Mouse (Mus musculus) frontal cortex, postnatal 36 days (tissue): ENCODE measurements at regions not wholly inside any gene's neighbourhood (a gene's known extent, or its start where the extent isn't known, plus 50 kb on each side); places are given as distances from the start of the nearest gene placed in this dataset.
"Not testable (repeated sequence)": the region's sequence is repeated elsewhere in the genome, so short reads cannot be mapped to it uniquely, and the experiment has no call there.

ENCODE experiments used
- DNase-seq, 2 experiments: peaks; one replicate each; pipeline ENCODE4 v3.0.0; 2022; ENCODE audit warnings: low spot score in 2 of 2

DNA sequence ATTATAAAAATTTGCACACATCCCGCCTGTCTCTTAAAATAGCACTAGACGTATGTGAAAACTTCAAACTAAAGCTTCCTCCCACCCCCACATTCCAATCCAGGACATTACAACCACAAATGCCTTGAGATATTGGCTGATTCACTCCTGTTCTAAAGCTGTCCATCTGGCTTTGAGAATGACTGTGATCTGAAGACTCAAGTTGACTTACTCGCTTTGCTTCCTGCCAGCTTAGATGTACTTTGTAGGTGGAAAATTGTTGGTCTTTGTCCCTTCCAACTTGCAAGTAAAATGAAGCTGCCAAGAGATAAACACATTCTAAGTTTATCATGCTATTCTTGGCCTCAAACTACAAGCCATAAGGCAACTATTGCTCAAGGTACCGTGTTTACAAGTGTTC lies 779.7 kb downstream of the Cetn3 start:
- DNase-seq = peak; percentile 17 to 50

DNA sequence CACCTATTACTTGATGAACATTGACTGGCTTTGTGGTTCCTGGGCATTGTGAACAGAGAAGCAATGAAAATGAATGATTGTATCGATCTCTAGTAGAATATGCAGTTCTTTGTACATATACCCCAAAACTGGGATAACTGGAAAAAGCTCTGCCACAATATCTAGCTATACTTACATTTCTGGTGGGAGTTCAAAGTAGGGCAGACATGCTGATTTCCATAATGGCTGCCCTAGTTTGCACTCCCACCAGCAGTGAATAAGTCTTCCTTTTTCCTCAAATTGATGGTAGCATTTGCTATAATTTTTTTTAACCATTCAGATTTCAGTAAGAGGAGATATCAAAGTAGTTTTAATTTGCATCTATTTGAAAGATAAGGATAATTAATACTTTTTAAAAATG lies 788.0 kb downstream of the Cetn3 start:
- no peak for DNase-seq

DNA sequence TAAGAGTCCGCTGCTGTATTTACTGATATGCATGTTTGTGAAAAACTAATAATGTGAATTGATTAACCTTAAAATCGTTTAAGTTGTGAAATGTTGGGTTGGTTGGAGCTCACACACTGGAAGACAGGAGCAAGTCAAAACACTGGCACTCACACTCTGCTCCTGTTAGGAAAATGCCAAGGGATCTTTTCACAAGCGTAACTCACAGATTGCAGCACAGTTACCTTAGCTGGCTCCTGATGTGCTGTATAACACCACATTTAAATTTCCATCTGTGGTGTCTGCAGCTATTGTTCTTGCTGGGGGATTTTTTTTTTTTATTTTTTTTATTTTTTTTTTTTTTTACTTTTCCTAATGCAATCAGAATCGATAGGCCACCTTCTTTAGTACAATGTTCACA lies 795.1 kb downstream of the Cetn3 start:
- no peak for DNase-seq

DNA sequence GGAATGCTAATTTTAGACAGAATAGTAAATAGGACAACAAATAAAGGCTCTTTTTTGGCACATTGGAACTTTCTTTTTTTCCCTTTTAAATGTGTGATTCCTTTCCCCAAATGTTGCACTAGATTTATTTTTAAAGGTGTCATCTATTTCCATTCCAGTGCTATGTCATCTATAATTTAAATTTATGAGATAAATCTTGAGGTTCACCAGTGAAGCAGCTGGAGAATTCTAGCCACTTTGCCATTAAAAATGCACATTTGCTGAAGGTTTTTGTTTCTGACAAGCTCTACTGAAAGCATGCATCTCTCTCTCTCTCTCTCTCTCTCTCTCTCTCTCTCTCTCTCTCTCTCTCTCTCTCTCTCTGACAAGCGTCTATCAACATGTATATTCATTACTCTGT lies 803.5 kb downstream of the Cetn3 start:
- DNase-seq = no peak

DNA sequence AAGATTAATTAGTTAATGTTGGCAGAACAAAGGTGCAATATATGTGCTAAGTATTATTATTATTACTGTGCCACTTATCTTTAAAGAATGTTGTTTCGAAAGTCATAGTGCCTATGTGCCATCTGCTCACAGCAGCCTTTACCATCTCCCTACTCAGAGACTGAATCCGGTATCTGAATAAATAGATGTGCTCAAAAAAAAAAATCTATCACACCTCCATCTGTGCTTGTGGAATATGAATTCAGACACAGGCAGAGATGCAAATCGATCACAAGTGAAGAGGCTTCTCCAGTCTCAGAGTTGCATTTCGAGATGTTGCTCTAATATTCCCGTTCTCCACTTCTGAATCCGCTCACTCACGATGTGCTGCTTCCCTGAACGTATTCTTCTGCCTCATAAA lies 811.0 kb downstream of the Cetn3 start:
- peak; percentile 16 to 45 for DNase-seq

DNA sequence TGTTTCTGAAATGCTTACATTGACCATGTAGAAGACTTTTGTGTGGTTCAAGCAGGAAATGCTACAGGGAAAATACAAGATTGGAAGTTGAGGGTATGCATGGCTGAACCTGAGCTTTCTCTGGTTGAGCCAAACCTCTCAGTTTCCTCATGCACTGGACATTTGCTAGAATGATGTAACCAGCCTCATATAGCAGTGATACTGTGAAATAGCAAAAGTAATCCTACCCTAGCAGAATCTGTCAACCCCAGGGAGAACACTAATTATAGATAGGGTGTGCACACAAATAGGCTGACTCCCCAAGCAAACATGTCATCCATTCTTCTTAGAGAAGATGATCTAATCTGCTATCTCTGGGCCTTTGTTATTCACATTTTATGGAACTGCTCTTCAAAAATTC lies 812.7 kb downstream of the Cetn3 start:
- no peak for DNase-seq

DNA sequence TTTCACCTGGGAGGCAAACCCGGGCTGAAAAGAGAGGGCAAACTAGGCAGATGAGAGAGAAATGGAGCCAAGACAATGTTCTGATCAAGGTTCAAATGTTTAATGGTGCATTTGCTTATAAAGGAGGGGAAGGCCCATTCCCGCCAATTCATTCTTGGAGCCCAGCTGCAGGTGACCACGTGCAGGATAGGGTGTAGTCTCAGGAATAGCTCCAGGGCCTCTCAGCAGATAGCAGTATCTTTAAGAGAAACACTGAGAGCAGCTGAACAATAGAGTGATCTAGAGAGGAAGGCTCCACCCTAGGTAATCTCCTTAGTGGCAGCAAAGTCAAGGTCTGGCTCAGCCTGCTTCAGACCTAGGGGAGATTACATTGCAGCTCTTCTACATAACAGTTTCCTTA lies 823.0 kb downstream of the Cetn3 start:
- not testable (repeated sequence) for DNase-seq

DNA sequence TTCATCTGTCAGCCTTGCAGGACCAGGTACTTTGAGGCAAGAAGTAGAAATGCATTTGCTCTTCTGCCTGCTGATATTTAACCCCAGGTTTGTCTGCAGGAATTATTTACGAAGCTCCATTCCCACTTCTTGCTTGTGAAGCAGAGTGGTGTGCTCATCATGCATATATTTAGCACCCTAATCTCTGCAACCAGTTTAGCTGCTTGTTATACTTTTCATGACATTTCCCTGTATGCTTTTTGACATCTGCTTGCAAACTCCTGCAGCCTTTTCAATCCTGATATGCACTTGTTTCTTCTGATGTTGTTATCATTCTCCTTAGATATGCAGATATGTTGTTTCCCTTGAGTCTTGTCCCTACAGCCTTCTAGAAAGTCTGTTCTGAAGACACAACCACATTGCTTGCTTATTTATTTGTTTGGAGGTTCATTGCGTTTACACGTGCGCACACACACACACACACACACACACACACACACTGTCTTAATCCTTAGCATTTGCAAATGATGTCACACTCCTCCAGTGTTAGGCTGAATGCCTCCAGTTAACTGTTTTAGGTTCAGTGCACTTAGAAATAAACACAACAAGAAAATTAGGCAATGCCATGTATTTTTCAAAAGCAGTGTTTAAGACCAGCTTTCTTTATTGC lies 836.3 kb downstream of the Cetn3 start:
- peak in 1 of 2 experiments; percentile 9 for DNase-seq

DNA sequence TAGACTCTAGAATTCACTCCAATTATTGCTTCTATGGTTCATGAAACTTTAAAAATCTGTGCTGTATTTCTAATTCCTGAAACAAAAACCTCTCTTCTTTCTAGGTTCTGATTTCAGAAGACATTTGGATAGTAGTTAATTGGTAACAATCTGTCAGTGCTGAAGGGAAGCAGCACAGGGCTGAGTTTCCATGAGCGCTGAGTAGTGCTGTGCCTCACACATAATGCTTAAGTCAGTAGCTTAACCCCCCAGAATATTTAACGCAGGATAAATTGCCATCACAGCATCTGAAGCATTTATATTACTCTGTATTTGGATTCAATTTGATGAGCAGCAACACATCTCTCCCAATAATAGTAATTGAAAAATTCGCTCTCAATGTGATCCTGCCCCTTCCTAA lies 837.2 kb downstream of the Cetn3 start:
- DNase-seq = no peak

DNA sequence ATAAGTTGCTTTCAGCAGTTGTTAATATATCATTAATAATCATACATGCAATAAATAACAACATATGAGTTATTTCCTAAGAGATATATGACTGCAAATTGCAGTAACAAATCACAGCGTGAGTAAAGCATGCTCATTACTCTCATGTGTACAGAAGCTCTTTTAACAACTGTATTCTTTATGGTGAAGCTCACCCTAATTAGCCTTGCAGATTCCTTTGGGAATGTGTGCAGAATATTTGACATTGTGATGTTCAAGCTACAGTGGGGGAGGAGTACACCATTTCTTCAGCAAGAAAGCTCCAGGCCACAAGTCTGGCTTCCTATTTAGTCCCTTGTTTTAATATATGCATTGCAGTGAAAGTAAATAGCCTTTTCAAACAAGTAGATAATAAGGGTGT lies 837.9 kb downstream of the Cetn3 start:
- DNase-seq = no peak

DNA sequence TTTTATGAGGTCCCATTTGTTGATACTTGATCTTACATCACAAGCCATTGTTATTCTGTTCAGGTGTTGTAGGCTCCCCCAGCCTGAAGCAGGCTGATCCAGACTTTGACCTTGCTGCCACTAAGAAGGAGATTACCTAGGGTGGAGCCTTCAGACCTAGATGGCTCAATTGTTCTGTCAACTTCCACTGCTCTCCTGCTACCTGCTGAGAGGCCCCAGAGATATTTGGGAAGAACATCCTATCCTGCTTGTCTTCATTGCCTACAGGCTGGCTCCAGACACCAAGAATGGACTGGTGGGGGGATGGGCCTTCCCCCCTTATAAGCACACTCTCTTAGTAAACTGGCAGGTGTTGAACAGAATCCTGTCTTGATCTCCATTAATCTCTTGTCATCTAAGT lies 845.9 kb downstream of the Cetn3 start:
- DNase-seq = not testable (repeated sequence)
